Mouse (Mus musculus) cerebellum, adult 2 months (tissue): ENCODE measurements around the gene Sdk2.

ENCODE experiments used
- CTCF ChIP-seq: fragments of 200-500 bp; IDR thresholded peaks from 2 replicates; pipeline ENCODE4 v1.5.1; 2011; ENCODE audit warnings: low read depth, mild to moderate bottlenecking, control low read depth, low read length, moderate library complexity, borderline replicate concordance; ENCODE audit not compliant: insufficient read depth
- POLR2A ChIP-seq: fragments of 200-500 bp; IDR thresholded peaks from 2 replicates; pipeline ENCODE4 v1.6.1; 2011; ENCODE audit warnings: low read length, control low read depth, borderline replicate concordance; ENCODE audit not compliant: insufficient read depth

- no peak for TF ChIP-seq CTCF
- TF ChIP-seq POLR2A, result no peak
Measured at GRCm38 (mm10) chr11:113855661-113856060, 211.2 kb downstream of the Sdk2 start.
